Mouse (Mus musculus): ENCODE measurements at regions not wholly inside any gene's neighbourhood (a gene's known extent, or its start where the extent isn't known, plus 50 kb on each side); places are given as distances from the start of the nearest gene placed in this dataset.
"Not testable (repeated sequence)": the region's sequence is repeated elsewhere in the genome, so short reads cannot be mapped to it uniquely, and the experiment has no call there.

- DNase-seq (ENCODE audit: low spot score in 2 of 2): no peak
Measured at GRCm38 (mm10) chr8:15670722-15671121, 624.8 kb upstream of the BB014433 start.

- DNase-seq (ENCODE audit: low spot score in 2 of 2): no peak
Measured at GRCm38 (mm10) chr8:15670298-15670697, 624.4 kb upstream of the BB014433 start.

GRCm38 (mm10) chr8:15669515-15669914, 623.6 kb upstream of the BB014433 start:
- no peak for DNase-seq (ENCODE audit: low spot score in 2 of 2)

- no peak for DNase-seq (ENCODE audit: low spot score in 2 of 2)
Measured at GRCm38 (mm10) chr8:15660602-15661001, 614.7 kb upstream of the BB014433 start.

- DNase-seq (ENCODE audit: low spot score in 2 of 2): no peak
Measured at GRCm38 (mm10) chr8:15634769-15635366, 589.0 kb upstream of the BB014433 start.

GRCm38 (mm10) chr8:15628584-15628983, 582.7 kb upstream of the BB014433 start:
- no peak for DNase-seq (ENCODE audit: low spot score in 2 of 2)

GRCm38 (mm10) chr8:15623602-15624392, 577.9 kb upstream of the BB014433 start:
- not testable (repeated sequence) for DNase-seq (ENCODE audit: low spot score in 2 of 2)

- no peak for DNase-seq (ENCODE audit: low spot score in 2 of 2)
Measured at GRCm38 (mm10) chr8:15610217-15610616, 564.3 kb upstream of the BB014433 start.

GRCm38 (mm10) chr8:15607598-15608215, 561.8 kb upstream of the BB014433 start:
- DNase-seq (ENCODE audit: low spot score in 2 of 2): no peak

GRCm38 (mm10) chr8:15601531-15601930, 555.7 kb upstream of the BB014433 start:
- peak; percentile 9 to 30 for DNase-seq (ENCODE audit: low spot score in 2 of 2)

GRCm38 (mm10) chr8:15593106-15593505, 547.2 kb upstream of the BB014433 start:
- DNase-seq (ENCODE audit: low spot score in 2 of 2): no peak

- no peak for DNase-seq (ENCODE audit: low spot score in 2 of 2)
Measured at GRCm38 (mm10) chr8:15583782-15584181, 537.9 kb upstream of the BB014433 start.

- DNase-seq (ENCODE audit: low spot score in 2 of 2): no peak
Measured at GRCm38 (mm10) chr8:15570091-15570490, 524.2 kb upstream of the BB014433 start.

- DNase-seq (ENCODE audit: low spot score in 2 of 2): no peak
Measured at GRCm38 (mm10) chr8:15567742-15568141, 521.9 kb upstream of the BB014433 start.

- DNase-seq (ENCODE audit: low spot score in 2 of 2): no peak
Measured at GRCm38 (mm10) chr8:15562310-15563296, 516.7 kb upstream of the BB014433 start.

GRCm38 (mm10) chr8:15532027-15532426, 486.1 kb upstream of the BB014433 start:
- DNase-seq (ENCODE audit: low spot score in 2 of 2): no peak

GRCm38 (mm10) chr8:15525461-15525860, 479.6 kb upstream of the BB014433 start:
- no peak for DNase-seq (ENCODE audit: low spot score in 2 of 2)

GRCm38 (mm10) chr8:15519896-15520295, 474.0 kb upstream of the BB014433 start:
- peak in 1 of 2 experiments; percentile 69 for DNase-seq (ENCODE audit: low spot score in 2 of 2)

- DNase-seq (ENCODE audit: low spot score in 2 of 2): no peak
Measured at GRCm38 (mm10) chr8:15500973-15501372, 455.1 kb upstream of the BB014433 start.

- no peak for DNase-seq (ENCODE audit: low spot score in 2 of 2)
Measured at GRCm38 (mm10) chr8:15497566-15497965, 451.7 kb upstream of the BB014433 start.

GRCm38 (mm10) chr8:15496248-15496647, 450.4 kb upstream of the BB014433 start:
- no peak for DNase-seq (ENCODE audit: low spot score in 2 of 2)

All from adrenal gland, adult 18-20 months (tissue).